Mouse (Mus musculus): ENCODE results near the gene Stx1a.

DNA sequence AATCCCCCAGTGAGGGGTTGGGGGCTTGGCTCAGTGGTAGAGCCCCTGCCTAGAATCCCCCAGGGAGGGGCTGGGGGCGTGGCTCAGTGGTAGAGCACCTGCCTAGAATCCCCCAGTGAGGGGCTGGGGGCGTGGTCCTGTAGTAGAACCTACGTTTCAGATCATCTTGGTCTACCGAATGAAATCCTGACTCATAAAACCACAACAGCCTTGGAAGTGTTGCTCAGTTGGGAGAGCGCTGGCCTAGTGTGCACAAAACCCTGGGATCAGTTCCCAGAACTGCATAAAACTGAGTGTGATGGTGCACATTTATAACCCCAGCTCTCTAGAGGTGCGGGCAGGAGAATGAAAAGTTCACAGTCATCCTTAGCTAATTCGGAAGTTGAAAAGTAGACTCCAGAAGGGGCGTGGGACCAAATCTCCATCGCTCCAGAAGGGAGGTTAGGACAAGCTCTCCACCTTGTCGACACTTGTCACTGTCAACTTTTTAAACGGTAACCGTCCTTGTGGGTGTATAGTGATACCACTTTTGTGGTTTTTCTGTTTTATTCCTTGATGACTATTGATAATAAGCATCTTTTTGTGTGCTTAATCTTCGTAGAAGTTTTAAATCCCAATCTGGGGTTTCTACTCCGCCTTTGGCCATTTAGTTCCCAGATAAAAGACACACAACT is 46.6 kb upstream of the Stx1a start:
- no peak for TF ChIP-seq CTCF (IDR thresholded peaks at IDR 0.05)
- no peak for TF ChIP-seq POLR2A (IDR thresholded peaks at IDR 0.05; ENCODE audit: insufficient read depth, low read depth, low read length)
